Mouse (Mus musculus) CH12.LX (cell line): ENCODE measurements around the gene Phf2. TPM values are rescaled to one million over a fixed set of nuclear protein-coding genes. Genes with fewer than 3 reads are reported as not detected.

Source experiments
- DNase-seq: peaks from one replicate; pipeline ENCODE4 v3.0.0-alpha.2; 2013; ENCODE audit errors: extremely low read depth
- H3K27ac ChIP-seq: 2 replicates; pipeline ENCODE4 v1.5.1; 2012; ENCODE audit warnings: low read depth, mild to moderate bottlenecking, control low read depth, moderate library complexity; ENCODE audit not compliant: insufficient read depth
- H3K27me3 ChIP-seq: replicated peaks from 2 replicates; pipeline ENCODE3; 2012; ENCODE audit warnings: inconsistent platforms
- H3K36me3 ChIP-seq, 2 experiments: replicated peaks in 1 of 2; 2 replicates each; pipeline versions ENCODE3 to v1.6.1; 2012; ENCODE audit warnings: inconsistent platforms in 1 of 2, low read length in 1 of 2, mild to moderate bottlenecking in 1 of 2, mixed read lengths in 1 of 2, moderate library complexity in 1 of 2; ENCODE audit not compliant: control insufficient read depth in 1 of 2, insufficient read depth in 1 of 2
- H3K4me1 ChIP-seq, 2 experiments: 2 replicates each; pipeline ENCODE4 v1.6.1; 2012; ENCODE audit warnings: inconsistent platforms in 1 of 2, moderate library complexity in 1 of 2; ENCODE audit not compliant: insufficient read depth in 2 of 2, control insufficient read depth in 1 of 2
- H3K4me2 ChIP-seq: 2 replicates; pipeline ENCODE4 v1.6.1; 2012; ENCODE audit warnings: low read depth, mild to moderate bottlenecking, control low read depth; ENCODE audit not compliant: poor library complexity, insufficient read depth, severe bottlenecking
- H3K4me3 ChIP-seq, 3 experiments: fragments of 150-350 bp in 1 of 3; sonication (generic) in 1 of 3; replicated peaks in 1 of 3; 2 replicates each; pipeline versions ENCODE3 to v1.5.1; 2011 to 2012; ENCODE audit warnings: low read depth in 2 of 3, low read length in 2 of 3, mild to moderate bottlenecking in 2 of 3, moderate library complexity in 2 of 3, control low read depth in 1 of 3, improper control_type of control experiment in 1 of 3, inconsistent platforms in 1 of 3, mixed read lengths in 1 of 3; ENCODE audit not compliant: poor library complexity in 1 of 3
- H3K79me2 ChIP-seq: replicated peaks from 2 replicates; pipeline ENCODE4 v1.6.1; 2012; ENCODE audit warnings: mild to moderate bottlenecking, moderate library complexity; ENCODE audit not compliant: control insufficient read depth, poor library complexity, insufficient read depth, severe bottlenecking; ENCODE audit errors: extremely low read depth
- H3K9ac ChIP-seq: 2 replicates; pipeline ENCODE4 v1.6.1; 2012; ENCODE audit warnings: low read depth, mild to moderate bottlenecking, control low read depth, moderate library complexity; ENCODE audit not compliant: insufficient read depth
- H3K9me3 ChIP-seq: replicated peaks from 2 replicates; pipeline ENCODE3; 2012; ENCODE audit warnings: low read length, inconsistent platforms, mixed read lengths
- CHD1 ChIP-seq: IDR thresholded peaks from 2 replicates; pipeline ENCODE4 v1.6.1; 2012; ENCODE audit warnings: low read depth, low read length, improper control_type of control experiment, inconsistent platforms
- CTCF ChIP-seq, 2 experiments: IDR thresholded peaks in 1 of 2; conservative IDR thresholded peaks in 1 of 2; 2 replicates each; pipeline ENCODE4 v1.5.1; 2011 to 2012; ENCODE audit warnings: low read depth in 2 of 2, low read length in 2 of 2, improper control_type of control experiment in 1 of 2, inconsistent platforms in 1 of 2, mild to moderate bottlenecking in 1 of 2, moderate library complexity in 1 of 2
- E2F4 ChIP-seq: IDR thresholded peaks from 2 replicates; pipeline ENCODE4 v1.6.1; 2011; ENCODE audit warnings: low read depth, low read length, improper control_type of control experiment; ENCODE audit not compliant: insufficient replicate concordance
- ELF1 ChIP-seq: IDR thresholded peaks from 2 replicates; pipeline ENCODE4 v1.6.1; 2014; ENCODE audit warnings: low read depth, mild to moderate bottlenecking, inconsistent platforms, low read length, improper control_type of control experiment
- EP300 ChIP-seq: IDR thresholded peaks from 2 replicates; pipeline ENCODE4 v1.6.1; 2011; ENCODE audit warnings: low read length, improper control_type of control experiment
- ETS1 ChIP-seq: conservative IDR thresholded peaks from 2 replicates; pipeline ENCODE4 v1.6.1; 2012; ENCODE audit warnings: low read depth, mild to moderate bottlenecking, inconsistent platforms, low read length, improper control_type of control experiment, moderate library complexity
- GABPA ChIP-seq: IDR thresholded peaks from 2 replicates; pipeline ENCODE4 v1.6.1; 2012; ENCODE audit warnings: low read depth, low read length, improper control_type of control experiment, inconsistent platforms; ENCODE audit not compliant: insufficient replicate concordance
- HCFC1 ChIP-seq: IDR thresholded peaks from 2 replicates; pipeline ENCODE4 v1.6.1; 2012; ENCODE audit warnings: low read depth, mild to moderate bottlenecking, inconsistent platforms, low read length, improper control_type of control experiment
- MAZ ChIP-seq: IDR thresholded peaks from 2 replicates; pipeline ENCODE4 v1.6.1; 2012; ENCODE audit warnings: low read depth, mild to moderate bottlenecking, inconsistent platforms, low read length, improper control_type of control experiment, moderate library complexity
- NRF1 ChIP-seq: IDR thresholded peaks from 2 replicates; pipeline ENCODE4 v1.6.1; 2014; ENCODE audit warnings: low read depth, mild to moderate bottlenecking, inconsistent platforms, low read length, improper control_type of control experiment, moderate library complexity
- POLR2AphosphoS2 ChIP-seq: IDR thresholded peaks from 2 replicates; pipeline ENCODE4 v1.6.1; 2011; ENCODE audit warnings: low read depth, low read length, improper control_type of control experiment
- SMC3 ChIP-seq: IDR thresholded peaks from 2 replicates; pipeline ENCODE4 v1.6.1; 2011; ENCODE audit warnings: low read depth, low read length, improper control_type of control experiment
- TBP ChIP-seq: conservative IDR thresholded peaks from 2 replicates; pipeline ENCODE4 v1.6.1; 2011; ENCODE audit warnings: low read depth, low read length, improper control_type of control experiment
- TCF12 ChIP-seq: IDR thresholded peaks from 2 replicates; pipeline ENCODE4 v1.6.1; 2014; ENCODE audit warnings: low read depth, mild to moderate bottlenecking, inconsistent platforms, low read length, improper control_type of control experiment
- UBTF ChIP-seq: IDR thresholded peaks from 2 replicates; pipeline ENCODE4 v1.6.1; 2012; ENCODE audit warnings: low read depth, mild to moderate bottlenecking, inconsistent platforms, low read length, improper control_type of control experiment, moderate library complexity
- USF2 ChIP-seq: conservative IDR thresholded peaks from 2 replicates; pipeline ENCODE4 v1.6.1; 2011; ENCODE audit warnings: low read depth, low read length, improper control_type of control experiment
- ZKSCAN1 ChIP-seq: IDR thresholded peaks from 2 replicates; pipeline ENCODE4 v1.6.1; 2012; ENCODE audit warnings: low read depth, inconsistent platforms, low read length, improper control_type of control experiment, borderline replicate concordance
- ZMIZ1 ChIP-seq: IDR thresholded peaks from 2 replicates; pipeline ENCODE4 v1.6.1; 2012; ENCODE audit warnings: low read depth, mild to moderate bottlenecking, inconsistent platforms, low read length, improper control_type of control experiment
- dilution Hi-C: fragments of 300-500 bp; cut with MboI; formaldehyde crosslinking; loops from 2 replicates; pipeline ENCODE4 v1.14.3; 2020; ENCODE audit warnings: low sequenced_read_pairs; ENCODE audit not compliant: extremely low pct_unique_long_range_greater_than_20kb, extremely low pct_ligation_motif_present
- in situ Hi-C: fragments of 300-500 bp; cut with MboI; formaldehyde crosslinking; loops from 3 replicates; pipeline ENCODE4 v1.14.3; 2019; ENCODE audit warnings: low sequenced_read_pairs, low pct_ligation_motif_present, low pct_unique_long_range_greater_than_20kb, mixed read lengths
- polyA plus RNA-seq: library from polyadenylated mRNA; unstranded; fragments of >175 nt; gene quantifications from 2 replicates; pipeline ENCODE4 v1.2.1, GENCODE M21; 2012; ENCODE audit warnings: low read depth; ENCODE audit not compliant: insufficient read length
- total RNA-seq, 2 experiments: library from RNA; depleted of rRNA; stranded (reverse); fragments of 300-350 nt in 1 of 2; fragments of >200 nt in 1 of 2; gene quantifications; 2 replicates each; pipeline ENCODE4 v1.2.3; 2012 to 2014

Gene Phf2
- total RNA-seq (2012; rRNA removed): 6.3 and 6.7 TPM in 2 replicates
- 1.4 and 2.3 TPM in 2 replicates for total RNA-seq (2014; rRNA removed)
- polyA plus RNA-seq: 12.2 and 14.2 TPM in 2 replicates

- Histone ChIP-seq H3K36me3 (peaks cover 0 to 1% of the 10 kb centered on the region in 2 experiments), H3K9me3 (no peaks in the 10 kb centered on the region), H3K27ac (no peak within 1 kb of the TSS), H3K79me2 (peaks cover 4% of the 10 kb centered on the region; the same call in 1 of the 2 replicates), H3K4me3 (peak within 1 kb of the TSS; percentile 74 to 95 (median 76)), H3K4me2 (peak within 1 kb of the TSS; percentile 70), H3K4me1 (peaks cover 14 to 52% of the 10 kb centered on the region in 2 experiments), H3K9ac (peak within 1 kb of the TSS; percentile 98), H3K27me3 (no peaks in the 10 kb centered on the region)
- TF ChIP-seq USF2: no peak
- no peak for TF ChIP-seq CHD1
- peak; percentile 26; the same call in 1 of the 2 replicates for TF ChIP-seq TCF12
- TF ChIP-seq TBP: no peak
- TF ChIP-seq UBTF: peak; percentile 72; the same call in 1 of the 2 replicates
- dilution Hi-C loops: no loop called here
- in situ Hi-C loops: loop anchor here (5.0 to 25.0 kb wide), 3 partner anchors 96 to 316 kb away; partner anchors contain the start of genes Fam120a and Ninj1
- no peak for DNase-seq
Measured at GRCm38 (mm10) chr13:48870771-48871731, at the start of gene Phf2. Gene Phf2, minus strand, starts transcription at chr13:48871119.

- H3K27ac ChIP-seq: no peak overlapping the region
- no peaks in the 10 kb centered on the region for H3K9me3 ChIP-seq
- in situ Hi-C loops: no loop called here
- peaks cover 5% of the 10 kb centered on the region; the same call in 1 of the 2 replicates for H3K79me2 ChIP-seq
- H3K9ac ChIP-seq: no peak overlapping the region
- no peak for TF ChIP-seq MAZ
- TF ChIP-seq GABPA: no peak
- no peak for TF ChIP-seq ELF1
- TF ChIP-seq UBTF: no peak
- no peak for TF ChIP-seq ZKSCAN1
- no peak for TF ChIP-seq CTCF (conservative IDR thresholded peaks at IDR 0.05 in 1 of 2, IDR thresholded peaks at IDR 0.05 in 1 of 2; ENCODE audit: low read depth in 2 of 2, low read length in 2 of 2)
- no peak for TF ChIP-seq CHD1
- no peak for TF ChIP-seq ZMIZ1
- TF ChIP-seq SMC3: no peak
- TF ChIP-seq POLR2AphosphoS2: no peak
- no peak for TF ChIP-seq E2F4
- no peak for TF ChIP-seq TCF12
- no peak for TF ChIP-seq ETS1
- no peak for TF ChIP-seq NRF1
- no peak for TF ChIP-seq HCFC1
- TF ChIP-seq EP300: no peak
- dilution Hi-C loops: no loop called here
- no peaks in the 10 kb centered on the region for H3K27me3 ChIP-seq
- H3K4me1 ChIP-seq: no peaks in the 10 kb centered on the region
- no peak overlapping the region for H3K4me2 ChIP-seq
- DNase-seq: no peak
- H3K4me3 ChIP-seq: no peak overlapping the region
- H3K36me3 ChIP-seq: peaks cover 57 to 91% of the 10 kb centered on the region in 2 experiments
Measured at GRCm38 (mm10) chr13:48919756-48920415, 49.0 kb upstream of the Phf2 start.
